In the genomic region with DNA sequence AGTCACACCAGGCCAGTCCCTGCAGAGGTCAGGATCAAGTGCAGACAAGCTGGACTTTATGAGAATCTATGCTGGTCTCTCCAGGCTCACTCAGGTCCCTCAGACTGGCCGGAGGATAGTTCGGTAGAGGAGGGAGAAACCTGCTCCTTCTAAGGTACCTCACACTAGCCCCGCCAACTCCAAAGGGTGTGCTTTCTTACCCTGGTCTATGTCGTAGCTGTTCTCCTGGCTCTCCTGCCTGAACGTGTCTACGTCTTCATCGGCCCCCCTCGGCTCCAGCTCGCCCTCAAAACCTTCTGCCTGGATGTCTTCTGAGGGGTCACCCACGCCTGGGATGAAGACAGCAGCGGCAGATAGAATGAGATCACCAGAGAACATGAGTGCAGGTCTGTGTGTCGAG, we compare ENCODE assay signal across 36 mouse cellular contexts. TPM values are rescaled to one million over a fixed set of nuclear protein-coding genes. Genes with fewer than 3 reads are reported as not detected.
"Had no signal": no experiment of that assay in that cellular context is flagged by ENCODE, and none has a peak within 500 bp of the region (broad histone marks: within the 10 kb centered on the region; RNA-seq: fewer than 3 reads in every experiment).

No protein-coding gene starts in this region.

- H3K27ac ChIP-seq: embryonic facial prominence, embryonic 10.5 days; embryonic facial prominence, embryonic 12.5 days; embryonic facial prominence, embryonic 13.5 days; embryonic facial prominence, embryonic 15.5 days; forebrain, embryonic 10.5 days; forebrain, embryonic 12.5 days; forebrain, embryonic 13.5 days; forebrain, embryonic 15.5 days; heart, adult 2 months had no signal

- H3K27me3 ChIP-seq: embryonic facial prominence, embryonic 12.5 days; embryonic facial prominence, embryonic 13.5 days; embryonic facial prominence, embryonic 15.5 days; forebrain, embryonic 12.5 days; forebrain, embryonic 13.5 days; forebrain, embryonic 15.5 days had no signal

- DNase-seq: cerebellum, adult 2 months; cerebellum, adult 8-10 months; cerebellum, adult 9-10 months; cerebellum, adult 9-11 months; cerebellum, postnatal 10 days; cerebellum, postnatal 14 days; cerebellum, postnatal 25 days; cerebellum, postnatal 36 days; embryo, embryonic 11 days; forebrain, postnatal 0 days; heart, adult 18-20 months; heart, adult 2 months had no signal

- H3K36me3 ChIP-seq: embryonic facial prominence, embryonic 10.5 days; embryonic facial prominence, embryonic 12.5 days; embryonic facial prominence, embryonic 13.5 days; embryonic facial prominence, embryonic 15.5 days; forebrain, embryonic 10.5 days; forebrain, embryonic 12.5 days; forebrain, embryonic 15.5 days had no signal

- H3K9me3 ChIP-seq: embryonic facial prominence, embryonic 10.5 days; embryonic facial prominence, embryonic 12.5 days; embryonic facial prominence, embryonic 13.5 days; embryonic facial prominence, embryonic 15.5 days; forebrain, embryonic 10.5 days; forebrain, embryonic 12.5 days; forebrain, embryonic 13.5 days; forebrain, embryonic 15.5 days had no signal

- H3K4me3 ChIP-seq: embryonic facial prominence, embryonic 10.5 days; embryonic facial prominence, embryonic 12.5 days; embryonic facial prominence, embryonic 13.5 days; embryonic facial prominence, embryonic 15.5 days; erythroblast, embryonic 14.5 days; forebrain, embryonic 10.5 days; forebrain, embryonic 12.5 days; forebrain, embryonic 13.5 days; forebrain, embryonic 15.5 days; heart, adult 2 months had no signal

- H3K4me1 ChIP-seq: embryonic facial prominence, embryonic 12.5 days; embryonic facial prominence, embryonic 13.5 days had no signal

RNA-seq across cellular contexts. Expression of a gene that starts 19.3 kb away (rescaled TPM):
- total RNA-seq: common myeloid progenitor, adult 5-6 weeks had no signal
- polyA plus RNA-seq: erythroblast, embryonic 14.5 days had no signal

RNA-seq across cellular contexts. Expression of a gene that starts 50.2 kb away (rescaled TPM):
- total RNA-seq: gastrocnemius, adult 18-20 months; gastrocnemius, adult 8-10 months; gastrocnemius, postnatal 14 days had no signal
- polyA plus RNA-seq: cerebellum, adult 2 months; cortical plate, adult 2 months; forebrain, embryonic 14.5 days; forebrain, embryonic 16.5 days; forebrain, postnatal 0 days; frontal cortex, adult 2 months had no signal

RNA-seq across cellular contexts. Expression of a gene that starts 59.1 kb away (rescaled TPM):
- total RNA-seq: forebrain, postnatal 0 days; gastrocnemius, adult 18-20 months; gastrocnemius, adult 8-10 months; gastrocnemius, postnatal 14 days; gastrocnemius, postnatal 25 days; gastrocnemius, postnatal 36 days; gastrocnemius, postnatal 4 days; heart, adult 18-20 months; heart, adult 2 months; heart, adult 8-10 months had no signal
- polyA plus RNA-seq: embryonic facial prominence, embryonic 10.5 days; embryonic facial prominence, embryonic 11.5 days; embryonic facial prominence, embryonic 13.5 days; erythroblast, embryonic 14.5 days; forebrain, embryonic 10.5 days; forebrain, embryonic 11.5 days; forebrain, embryonic 12.5 days; forebrain, embryonic 13.5 days; forebrain, embryonic 14.5 days; forebrain, embryonic 15.5 days; forebrain, embryonic 16.5 days; forebrain, postnatal 0 days; gonadal fat pad, adult 2 months; heart, adult 2 months had no signal
